ENCODE assay signal across 7 mouse cellular contexts in genomic region chr17:12940151-12940805, GRCm38 (mm10). TPM values are rescaled to one million over a fixed set of nuclear protein-coding genes. Genes with fewer than 3 reads are reported as not detected.
DNase-seq lines count a peak whose midpoint lies in the region; ATAC-seq lines count a peak whose summit lies in the region.

Gene Acat3, minus strand, starts transcription at chr17:12940600.

- WGBS in hindbrain, embryonic 16.5 days: 16% methylated on average over 27 of the region's 27 CpGs
- WGBS in liver, embryonic 12.5 days (ENCODE audit: insufficient replicate concordance): 14% methylated on average over 27 of the region's 27 CpGs
- 7% methylated on average over 27 of the region's 27 CpGs for WGBS in stomach, embryonic 16.5 days

- peak; percentile 23 for DNase-seq in retina, embryonic 14.5 days (ENCODE audit: low spot score)
- DNase-seq in retina, postnatal 1 day: no peak
- DNase-seq in embryo, embryonic 11 days: peak; percentile 39
- no peak for DNase-seq in gastrocnemius, postnatal 10 days

- peak within 1 kb of the TSS; percentile 11 for H3K4me3 ChIP-seq in hindbrain, embryonic 16.5 days (ENCODE audit: low read length)
- H3K4me3 ChIP-seq in liver, embryonic 12.5 days: peak within 1 kb of the TSS; percentile 33
- H3K4me3 ChIP-seq in stomach, embryonic 16.5 days (replicated peaks; ENCODE audit: low read length): peak within 1 kb of the TSS; percentile 45

- H3K27ac ChIP-seq in hindbrain, embryonic 16.5 days (ENCODE audit: low read depth, low read length): no peak within 1 kb of the TSS
- peak within 1 kb of the TSS; percentile 39; the same call in 1 of the 2 replicates for H3K27ac ChIP-seq in liver, embryonic 12.5 days
- H3K27ac ChIP-seq in stomach, embryonic 16.5 days (ENCODE audit: low read length): no peak within 1 kb of the TSS

- no peaks in the 10 kb centered on the region for H3K27me3 ChIP-seq in hindbrain, embryonic 16.5 days (replicated peaks; ENCODE audit: control insufficient read depth, insufficient read depth, low read length)
- H3K27me3 ChIP-seq in liver, embryonic 12.5 days (replicated peaks): no peaks in the 10 kb centered on the region
- no peaks in the 10 kb centered on the region for H3K27me3 ChIP-seq in stomach, embryonic 16.5 days (ENCODE audit: control insufficient read depth, insufficient read depth, low read length)

- no peaks in the 10 kb centered on the region for H3K4me1 ChIP-seq in hindbrain, embryonic 16.5 days (ENCODE audit: control insufficient read depth, insufficient read depth, low read depth, low read length)
- H3K4me1 ChIP-seq in liver, embryonic 12.5 days: peaks cover 23% of the 10 kb centered on the region
- H3K4me1 ChIP-seq in stomach, embryonic 16.5 days (ENCODE audit: control insufficient read depth, insufficient read depth, low read length): peaks cover 5% of the 10 kb centered on the region; the same call in 1 of the 2 replicates

- H3K4me2 ChIP-seq in hindbrain, embryonic 16.5 days (ENCODE audit: low read length): peak within 1 kb of the TSS; percentile 57
- H3K4me2 ChIP-seq in liver, embryonic 12.5 days: peak within 1 kb of the TSS; percentile 52
- peak within 1 kb of the TSS; percentile 71 for H3K4me2 ChIP-seq in stomach, embryonic 16.5 days (ENCODE audit: low read depth, low read length)

- H3K36me3 ChIP-seq in hindbrain, embryonic 16.5 days (ENCODE audit: control insufficient read depth, insufficient read depth, low read length): peaks cover 18% of the 10 kb centered on the region
- peaks cover 31% of the 10 kb centered on the region for H3K36me3 ChIP-seq in liver, embryonic 12.5 days
- no peaks in the 10 kb centered on the region for H3K36me3 ChIP-seq in stomach, embryonic 16.5 days (ENCODE audit: control insufficient read depth, insufficient read depth, low read length)

- H3K9me3 ChIP-seq in hindbrain, embryonic 16.5 days (ENCODE audit: control insufficient read depth, low read length): no peaks in the 10 kb centered on the region
- no peaks in the 10 kb centered on the region for H3K9me3 ChIP-seq in liver, embryonic 12.5 days (replicated peaks)
- H3K9me3 ChIP-seq in stomach, embryonic 16.5 days (replicated peaks; ENCODE audit: control insufficient read depth, low read length): no peaks in the 10 kb centered on the region

- ATAC-seq in hindbrain, embryonic 16.5 days: peak; percentile 58
- peak; percentile 76 for ATAC-seq in liver, embryonic 12.5 days
- ATAC-seq in stomach, embryonic 16.5 days (ENCODE audit: insufficient read depth, low FRiP score): peak; percentile 86

- peak within 1 kb of the TSS; percentile 47; the same call in 1 of the 2 replicates for H3K9ac ChIP-seq in hindbrain, embryonic 16.5 days (ENCODE audit: low read depth, low read length)
- H3K9ac ChIP-seq in liver, embryonic 12.5 days: 0 out of 2 replicates have a peak within 1 kb of the TSS, but pooled peaks have one; percentile 4
- peak within 1 kb of the TSS; percentile 64 for H3K9ac ChIP-seq in stomach, embryonic 16.5 days (ENCODE audit: low read length)

RNA-seq across cellular contexts. Expression of gene Acat3, which starts in this region (rescaled TPM):
- polyA plus RNA-seq in hindbrain, embryonic 16.5 days (2015; fragmentation: Nextera tagmentation; extraction: Ambion mirVana): 0.95 and 0.96 TPM in 2 replicates
- 1.2 and 1.4 TPM in 2 replicates for polyA plus RNA-seq in liver, embryonic 12.5 days (2016; fragmentation: Nextera tagmentation; extraction: Ambion mirVana)
- 1.2 and 1.5 TPM in 2 replicates for polyA plus RNA-seq in stomach, embryonic 16.5 days (2015; fragmentation: Nextera tagmentation; extraction: Ambion mirVana)
- under 1 TPM in 1 of 2 experiments, not detected in 1; 0.33 TPM for total RNA-seq in gastrocnemius, postnatal 10 days (2021)

Comparison
In these comparisons a context has a peak if more than half of its experiments do, and no peak if none do; other contexts are left out.
1. DNase-seq: peak in retina, embryonic 14.5 days (single experiment) and embryo, embryonic 11 days (single experiment); none in retina, postnatal 1 day (single experiment) and gastrocnemius, postnatal 10 days (single experiment).
2. Peak in ATAC-seq, H3K4me3 ChIP-seq, H3K9ac ChIP-seq and H3K4me2 ChIP-seq in hindbrain, embryonic 16.5 days; RNA of the gene not detected or under 1 TPM.
3. H3K9ac ChIP-seq: peak in every context shown above with its lines; median percentile 64 in stomach, embryonic 16.5 days; 47 in hindbrain, embryonic 16.5 days; 4 in liver, embryonic 12.5 days.
4. Peak in every context shown above with its lines, with median percentiles within 50 percentile points of each other: ATAC-seq, H3K4me2 ChIP-seq and H3K4me3 ChIP-seq.